Mouse (Mus musculus) C2C12 (cell line): ENCODE measurements around the gene Sh3bp1.
A peak's percentile ranks its signal among the peaks of the same experiment; 100 is the strongest.

Source experiments
- CEBPB ChIP-seq: IDR thresholded peaks from one replicate; pipeline ENCODE4 v1.6.1; 2011; ENCODE audit warnings: low read depth, mild to moderate bottlenecking, control low read depth, moderate library complexity
- CTCF ChIP-seq: IDR thresholded peaks from one replicate; pipeline ENCODE4 v1.5.1; 2011; ENCODE audit not compliant: control insufficient read depth, insufficient read depth, insufficient read length
- FOSL1 ChIP-seq: IDR thresholded peaks from one replicate; pipeline ENCODE4 v1.8.0; 2011; ENCODE audit warnings: mild to moderate bottlenecking, low read length; ENCODE audit not compliant: poor library complexity, insufficient read depth, severe bottlenecking
- MAX ChIP-seq: IDR thresholded peaks from one replicate; pipeline ENCODE4 v1.6.1; 2011; ENCODE audit warnings: mild to moderate bottlenecking, control low read depth
- MYOD1 ChIP-seq: IDR thresholded peaks from one replicate; pipeline ENCODE4 v1.6.1; 2011; ENCODE audit warnings: low read depth; ENCODE audit not compliant: control insufficient read depth, insufficient read length
- MYOG ChIP-seq: IDR thresholded peaks from one replicate; pipeline ENCODE4 v1.6.1; 2011; ENCODE audit not compliant: control insufficient read depth, insufficient read length; ENCODE audit errors: extremely low read depth
- USF1 ChIP-seq: IDR thresholded peaks from one replicate; pipeline ENCODE4 v1.6.1; 2011; ENCODE audit warnings: low read depth, mild to moderate bottlenecking, control low read depth, moderate library complexity

DNA sequence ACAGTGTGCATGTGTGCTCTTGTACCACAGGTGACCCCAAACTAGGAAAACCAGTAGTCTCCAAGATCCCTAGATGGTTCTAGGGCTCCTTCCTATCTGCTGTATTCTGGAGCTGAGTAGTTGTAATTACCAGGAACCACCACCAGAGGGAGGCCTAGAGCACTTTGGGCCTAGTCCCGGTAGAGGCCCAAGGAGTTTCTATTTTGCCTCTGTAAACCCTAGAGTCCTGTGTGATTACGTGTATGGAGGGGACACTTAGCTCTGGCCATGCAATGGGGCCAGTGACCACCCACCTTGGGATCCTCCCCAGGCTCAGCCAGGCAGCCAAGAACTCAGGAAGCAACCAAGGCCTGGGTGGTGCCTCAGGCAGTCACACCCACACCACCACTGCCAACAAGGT is 3.7 kb downstream of the Sh3bp1 start:
- no peak for TF ChIP-seq CEBPB
- TF ChIP-seq CTCF = peak; percentile 50
- no peak for TF ChIP-seq MYOD1
- TF ChIP-seq FOSL1 = no peak
- no peak for TF ChIP-seq USF1
- TF ChIP-seq MAX = no peak
- TF ChIP-seq MYOG = no peak
